Mouse (Mus musculus) erythroblast, adult 5-6 weeks (primary cell): ENCODE measurements around the gene Cdh16. TPM values are rescaled to one million over a fixed set of nuclear protein-coding genes. Genes with fewer than 3 reads are reported as not detected.

Source experiments
- ATAC-seq: replicated peaks from 2 replicates; pipeline ENCODE4 v1.8.0; 2016; ENCODE audit warnings: moderate number of reproducible peaks, mild to moderate bottlenecking, moderate TSS enrichment, inconsistent platforms; ENCODE audit not compliant: poor library complexity, low FRiP score, severe bottlenecking
- total RNA-seq, 2 experiments: library from RNA; stranded (forward) in 1 of 2; stranded (reverse) in 1 of 2; fragments of 150-400 nt in 1 of 2; fragments of 200-764, 138-1000 nt in 1 of 2; gene quantifications; 2 replicates each; pipeline versions ENCODE4 v1.2.3 to v1.2.4; 2015 to 2017; ENCODE audit warnings: low replicate concordance in 2 of 2

Gene Cdh16
- total RNA-seq, 2 experiments from 2014 or later: not detected

DNA sequence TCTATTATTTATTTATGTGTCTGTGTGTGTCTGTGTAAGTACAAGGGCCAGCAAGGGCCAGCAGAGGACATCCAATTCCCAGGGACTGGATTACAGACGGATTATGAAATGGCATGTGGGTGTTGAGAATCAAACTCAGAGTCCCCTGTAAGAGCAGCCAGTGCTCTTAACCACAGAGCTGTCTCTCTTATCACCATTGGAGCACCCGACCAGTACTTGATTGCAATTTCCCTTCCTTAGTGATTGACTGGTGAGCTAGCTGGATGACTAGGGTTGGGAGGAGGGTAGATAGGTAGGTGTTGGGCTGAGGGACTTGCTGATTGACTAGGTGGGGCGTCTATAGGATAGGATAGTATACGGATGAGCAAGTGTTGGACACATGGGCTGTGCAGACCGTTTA lies 3.4 kb downstream of the Cdh16 start:
- no peak for ATAC-seq

DNA sequence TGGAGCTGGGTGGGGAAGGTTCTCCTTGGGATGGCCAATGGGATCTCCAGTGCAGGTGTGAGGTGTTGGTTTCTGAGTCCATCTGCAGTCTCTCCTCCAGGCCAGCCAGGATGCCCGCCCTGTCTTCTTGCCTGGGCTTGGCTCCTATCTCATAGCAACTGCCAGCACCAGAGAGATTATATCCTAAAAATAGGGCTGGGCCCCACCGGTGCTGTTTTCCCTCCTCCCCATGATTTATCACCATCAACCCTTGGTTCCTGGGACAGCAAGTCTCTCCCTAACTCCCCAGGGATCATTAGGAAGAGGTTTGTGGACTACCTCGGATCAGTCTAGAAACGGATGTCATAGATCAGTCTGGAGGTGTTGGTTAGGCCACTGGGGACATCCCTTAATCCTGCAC lies 11.1 kb downstream of the Cdh16 start:
- ATAC-seq: no peak

DNA sequence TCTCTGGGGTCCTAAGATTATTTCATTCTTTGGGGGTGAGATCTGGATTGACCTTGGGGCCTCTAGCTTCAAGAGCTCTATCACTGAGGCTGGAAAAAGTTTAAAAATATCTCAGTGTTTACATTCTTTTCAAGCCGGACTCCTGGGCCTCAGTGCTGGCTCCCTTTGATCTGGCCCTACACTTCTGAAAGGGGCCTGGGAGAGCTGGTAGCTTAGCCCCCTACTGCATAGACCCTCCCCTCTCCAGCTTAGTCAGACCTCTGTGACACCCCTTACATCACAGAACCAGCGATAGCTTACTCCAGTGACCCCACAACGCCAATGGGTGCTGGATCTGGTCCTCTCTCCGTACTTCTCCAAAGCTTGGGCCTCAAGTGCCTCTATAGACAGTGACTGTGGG lies 12.6 kb downstream of the Cdh16 start:
- ATAC-seq: no peak

DNA sequence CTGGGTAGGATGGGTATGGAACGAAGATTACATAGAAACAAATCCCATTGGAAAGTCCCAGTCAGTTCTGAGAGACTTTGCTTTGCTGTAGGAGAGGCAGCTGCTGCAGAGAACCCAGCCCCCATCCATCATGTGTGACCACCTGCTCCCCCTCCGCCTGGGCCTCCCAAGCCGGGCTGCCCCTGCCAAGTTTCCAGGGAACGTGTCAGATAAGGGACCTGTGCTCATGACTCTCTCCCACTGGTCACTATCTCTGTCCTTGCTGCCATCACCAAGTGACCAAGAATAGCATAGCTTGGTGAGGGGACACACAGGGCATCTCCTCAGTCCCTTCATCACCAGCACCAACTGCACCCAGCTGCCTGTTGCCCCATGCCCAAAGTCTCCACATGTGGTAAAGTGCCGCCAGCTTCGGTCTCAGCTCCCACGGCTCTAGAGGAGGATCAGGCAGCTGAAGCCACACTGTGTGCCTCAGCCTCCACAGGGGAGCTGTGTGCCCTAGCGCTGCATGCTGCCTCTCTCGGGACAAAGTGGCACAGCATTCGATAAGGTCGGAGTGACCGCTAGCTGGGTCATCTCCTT lies 13.9 kb downstream of the Cdh16 start:
- no peak for ATAC-seq

DNA sequence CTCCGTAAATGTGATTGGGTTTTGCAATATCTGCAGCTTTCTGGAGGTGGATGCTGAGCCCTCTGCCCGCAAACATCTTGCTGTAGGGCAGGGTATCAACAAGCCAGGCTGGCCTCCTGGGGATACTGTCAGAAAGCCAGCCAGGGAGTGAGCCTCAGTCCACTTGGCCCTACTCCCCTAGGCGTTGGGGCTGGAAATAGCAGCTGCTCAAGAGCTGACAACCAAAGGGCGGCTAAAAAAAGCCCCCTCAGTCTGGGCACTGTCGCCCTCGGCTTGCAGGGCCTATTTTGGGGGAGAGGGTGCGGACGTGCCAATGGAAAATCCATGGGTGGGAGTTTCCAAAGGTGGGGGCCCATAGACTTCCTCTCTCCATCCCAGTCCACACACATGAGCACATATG lies 15.0 kb downstream of the Cdh16 start:
- no peak for ATAC-seq

DNA sequence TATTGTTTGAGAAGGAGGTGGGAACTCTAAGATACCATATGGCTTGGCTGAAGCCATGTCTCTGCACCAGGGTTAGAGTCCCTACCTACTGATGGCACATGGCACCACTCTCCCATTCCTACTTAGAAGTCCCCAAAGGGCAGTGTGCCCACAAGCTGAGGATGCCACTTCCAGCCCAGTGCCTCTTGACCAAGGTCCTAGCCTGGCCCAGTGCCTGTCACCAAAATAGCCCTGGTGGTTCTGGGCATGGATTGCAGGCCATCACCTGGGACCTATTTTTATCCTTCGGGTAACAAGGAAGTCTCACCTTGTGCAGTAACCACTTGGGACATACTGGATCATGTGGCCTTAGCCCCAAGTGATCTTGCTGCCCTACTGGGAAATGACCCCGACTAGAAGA lies 16.3 kb downstream of the Cdh16 start:
- no peak for ATAC-seq

DNA sequence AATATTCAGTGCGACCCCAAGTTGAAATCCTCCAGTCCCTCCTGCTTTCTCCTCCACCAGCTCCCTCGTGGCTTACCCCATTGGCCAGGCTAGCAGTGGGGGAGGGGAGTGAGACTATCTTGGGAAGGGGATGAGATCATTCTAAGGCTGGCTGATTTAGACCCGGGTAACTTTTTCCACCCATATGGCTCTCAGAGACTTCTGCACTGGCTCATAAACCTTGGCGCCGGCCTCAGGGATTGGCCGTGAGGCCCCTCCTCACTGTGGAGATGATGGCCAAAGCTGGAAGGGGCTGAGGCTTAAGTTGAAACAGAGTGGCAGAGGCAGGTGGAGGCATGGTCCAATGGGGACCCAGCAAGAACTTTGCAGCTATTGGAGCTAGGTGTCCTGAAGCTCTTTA lies 17.9 kb downstream of the Cdh16 start:
- ATAC-seq: no peak

DNA sequence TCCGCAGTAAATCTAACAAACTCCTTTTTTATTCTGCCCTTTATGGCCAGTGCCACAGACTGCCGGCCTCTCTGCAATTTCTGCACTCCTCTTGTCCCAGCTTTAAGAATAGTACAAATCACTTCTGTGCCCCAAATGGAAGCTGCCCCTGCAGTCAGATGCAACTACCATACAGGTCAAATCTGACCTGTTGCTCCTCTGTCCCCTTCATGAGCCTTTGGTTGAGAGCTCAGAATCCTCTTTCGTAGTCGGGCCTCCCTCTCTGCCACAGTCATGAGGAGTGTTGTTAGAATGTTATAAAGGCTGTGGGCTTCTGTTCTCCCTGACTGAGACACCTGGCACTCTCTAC lies 21.0 kb downstream of the Cdh16 start:
- ATAC-seq: no peak

DNA sequence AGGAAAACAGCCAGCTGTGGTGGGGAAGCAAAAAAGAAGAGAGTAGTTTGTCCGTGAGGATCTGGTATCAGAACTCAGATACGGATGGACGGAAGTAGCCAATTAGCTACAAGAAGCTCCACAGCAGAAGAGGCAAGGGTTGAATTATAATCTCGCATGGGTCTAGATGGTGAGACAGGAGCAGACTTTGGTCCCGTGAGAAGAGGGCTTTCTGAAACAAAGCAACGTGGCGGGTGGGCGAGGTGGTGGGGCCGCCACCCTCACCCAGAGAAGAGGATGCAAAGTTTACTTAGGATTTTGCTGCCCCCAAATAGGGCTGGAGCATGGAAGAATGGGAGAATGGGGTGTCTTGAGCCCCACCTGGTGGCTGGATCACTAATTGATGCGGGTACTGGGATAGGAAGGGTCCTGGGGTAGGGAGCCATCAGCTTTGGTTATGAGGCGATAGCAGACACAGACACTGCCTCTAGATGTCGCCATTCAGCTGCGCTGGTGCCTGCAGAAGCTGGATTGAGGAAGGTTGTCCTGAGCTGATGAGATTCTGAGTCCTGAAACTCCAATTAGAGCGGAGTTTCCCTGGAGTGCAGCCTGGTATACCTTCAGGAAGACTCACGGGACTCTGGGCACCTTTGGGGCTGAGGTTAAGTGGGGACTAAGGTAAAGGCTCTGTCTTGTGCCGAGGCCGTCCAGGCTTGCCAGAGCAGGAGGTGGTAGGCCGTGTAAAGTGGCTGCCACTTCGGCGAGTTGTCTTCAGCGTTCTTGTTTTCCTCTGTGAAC lies 21.5 kb downstream of the Cdh16 start:
- ATAC-seq: peak; percentile 86

DNA sequence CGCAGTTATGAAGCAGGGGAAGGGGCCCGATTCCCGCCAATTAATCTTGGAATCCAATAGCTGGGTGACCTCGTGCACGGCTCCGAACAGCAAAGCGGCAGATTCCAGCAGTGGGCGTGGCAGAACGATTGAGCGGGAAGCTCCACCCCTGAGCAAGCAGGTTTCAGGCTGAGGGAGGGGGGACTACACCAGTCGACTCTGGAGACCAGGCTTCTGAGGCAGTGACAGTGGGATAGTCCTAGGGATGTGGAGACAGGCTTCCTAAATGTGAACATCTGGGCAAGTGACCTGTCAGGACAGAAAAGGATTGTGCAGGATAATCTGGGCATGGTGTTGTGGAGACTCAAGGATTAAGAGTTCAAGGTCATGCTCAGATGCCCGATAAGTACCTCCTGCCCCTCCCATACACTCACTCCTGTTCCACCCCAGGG lies 22.2 kb downstream of the Cdh16 start:
- ATAC-seq: no peak

DNA sequence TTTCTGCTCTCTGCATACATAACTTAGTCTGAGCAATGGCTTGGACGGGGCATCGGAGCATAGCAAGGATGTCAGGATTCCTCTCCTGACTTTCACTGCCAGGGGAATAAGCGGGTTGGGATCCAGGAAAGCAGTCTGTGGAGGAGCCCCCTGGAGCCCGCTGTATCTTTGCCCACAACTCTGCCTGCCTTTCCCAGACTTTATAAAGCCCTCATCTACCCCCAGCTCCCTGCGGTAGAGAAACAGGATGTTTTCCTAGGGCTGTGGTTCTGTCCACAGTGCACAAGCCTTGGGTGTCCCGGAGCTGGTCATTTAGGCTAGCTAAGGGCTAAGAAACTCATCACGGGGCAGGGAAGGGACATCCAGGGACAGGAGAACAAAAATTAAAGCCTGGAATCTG lies 22.8 kb downstream of the Cdh16 start:
- ATAC-seq: no peak

DNA sequence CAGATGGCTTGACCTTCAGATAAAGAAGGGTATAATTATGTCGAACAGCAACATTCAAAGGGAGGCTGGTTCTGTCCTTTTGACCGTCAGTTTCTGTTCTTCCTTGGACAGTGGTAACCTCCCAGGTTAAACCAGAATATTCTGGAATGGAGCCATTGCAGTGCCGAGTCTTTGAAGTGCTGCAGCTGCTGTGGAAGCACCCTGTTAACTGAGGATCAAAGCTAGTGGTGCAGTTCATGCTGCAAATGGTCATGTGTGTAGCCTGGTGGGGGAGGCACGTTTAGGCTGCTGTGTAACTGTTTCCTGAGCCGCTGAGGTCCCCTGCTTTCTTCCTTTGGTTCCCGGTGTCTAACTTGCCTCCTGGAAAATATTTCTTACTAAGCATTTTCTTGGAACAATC lies 25.7 kb downstream of the Cdh16 start:
- ATAC-seq: no peak

DNA sequence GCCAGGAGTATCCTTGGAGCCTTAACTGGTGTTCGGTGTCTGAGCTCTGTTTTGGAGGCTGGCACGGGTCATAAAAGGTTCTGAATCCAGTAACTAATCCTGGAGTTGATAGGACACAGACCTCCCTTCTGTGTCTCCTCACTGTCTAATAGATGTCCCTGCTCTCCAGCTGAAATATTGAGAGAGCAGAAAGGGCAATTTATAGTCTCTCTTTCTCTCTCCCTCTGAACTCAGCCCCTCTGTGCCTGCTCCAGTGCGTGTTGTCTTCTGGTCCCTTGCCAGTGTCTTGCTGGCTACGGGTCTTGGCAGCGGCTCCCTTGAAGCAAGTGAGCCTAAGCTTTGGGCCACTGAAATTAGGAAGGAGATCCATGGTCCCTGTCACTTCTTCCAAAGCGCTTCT lies 26.5 kb downstream of the Cdh16 start:
- ATAC-seq: no peak

DNA sequence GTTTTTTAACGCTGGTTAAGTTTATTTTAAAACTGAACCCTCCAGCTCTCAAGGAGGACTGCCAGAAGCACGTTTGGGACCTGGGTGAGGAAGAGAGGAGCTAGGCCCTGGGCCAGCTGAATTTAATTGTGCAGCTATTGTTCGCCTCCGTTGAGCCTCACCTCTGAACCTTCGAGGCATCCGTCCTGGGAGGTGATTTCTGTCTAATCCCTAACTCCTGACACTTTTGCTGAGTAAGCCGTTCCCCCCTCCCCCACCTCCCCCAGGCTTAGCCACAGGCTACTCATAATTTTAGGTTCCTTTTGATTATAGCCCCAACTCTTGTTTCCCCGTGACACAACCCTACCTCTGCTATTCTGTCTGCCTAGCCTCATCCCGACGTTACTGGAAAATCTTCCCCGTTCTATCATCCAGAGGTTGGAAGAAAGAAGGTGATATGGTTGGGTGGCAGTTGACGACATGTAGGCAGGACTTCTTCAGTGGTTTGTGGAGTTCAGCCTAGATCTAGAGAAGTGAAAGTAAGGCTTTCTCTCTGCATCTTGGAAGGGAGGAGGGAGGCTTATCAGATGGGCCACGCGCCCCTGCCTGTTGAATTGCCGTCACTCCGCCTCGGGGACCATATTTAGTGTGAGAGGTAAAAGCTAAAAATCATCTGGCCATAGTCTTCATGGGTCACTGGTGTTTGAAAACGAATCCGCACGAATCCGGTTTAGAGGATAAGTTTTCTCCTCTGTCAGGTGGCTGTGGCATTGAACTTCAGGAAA lies 28.2 kb downstream of the Cdh16 start:
- peak; percentile 73 for ATAC-seq

DNA sequence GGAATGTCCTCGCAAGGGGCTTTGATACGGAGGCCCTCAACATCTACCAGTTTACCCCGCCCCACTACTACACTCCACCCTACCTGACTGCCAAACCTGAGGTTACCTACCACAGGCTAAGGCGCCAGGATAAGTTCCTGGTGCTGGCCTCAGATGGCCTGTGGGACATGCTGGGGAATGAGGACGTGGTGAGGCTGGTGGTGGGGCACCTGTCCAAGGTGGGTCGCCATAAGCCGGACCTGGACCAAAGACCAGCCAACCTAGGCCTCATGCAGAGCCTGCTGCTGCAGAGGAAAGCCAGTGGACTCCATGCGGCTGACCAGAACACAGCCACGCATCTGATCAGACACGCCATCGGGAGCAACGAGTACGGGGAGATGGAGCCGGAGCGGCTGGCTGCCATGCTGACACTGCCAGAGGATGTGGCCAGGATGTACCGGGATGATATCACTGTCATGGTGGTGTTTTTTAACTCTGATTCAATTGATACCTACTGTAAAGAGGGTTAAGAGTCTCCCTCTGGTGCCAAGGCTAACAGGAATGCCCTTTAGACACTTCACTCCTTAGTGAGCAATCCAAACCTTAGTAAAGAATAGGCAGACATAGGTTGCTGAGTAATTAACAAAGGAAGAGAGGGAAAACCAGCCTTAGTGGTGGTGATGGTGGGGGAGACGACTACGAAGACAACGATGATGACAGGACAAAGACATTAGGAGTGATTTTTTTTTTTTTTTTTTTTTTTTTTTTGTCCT lies 29.4 kb downstream of the Cdh16 start:
- no peak for ATAC-seq

DNA sequence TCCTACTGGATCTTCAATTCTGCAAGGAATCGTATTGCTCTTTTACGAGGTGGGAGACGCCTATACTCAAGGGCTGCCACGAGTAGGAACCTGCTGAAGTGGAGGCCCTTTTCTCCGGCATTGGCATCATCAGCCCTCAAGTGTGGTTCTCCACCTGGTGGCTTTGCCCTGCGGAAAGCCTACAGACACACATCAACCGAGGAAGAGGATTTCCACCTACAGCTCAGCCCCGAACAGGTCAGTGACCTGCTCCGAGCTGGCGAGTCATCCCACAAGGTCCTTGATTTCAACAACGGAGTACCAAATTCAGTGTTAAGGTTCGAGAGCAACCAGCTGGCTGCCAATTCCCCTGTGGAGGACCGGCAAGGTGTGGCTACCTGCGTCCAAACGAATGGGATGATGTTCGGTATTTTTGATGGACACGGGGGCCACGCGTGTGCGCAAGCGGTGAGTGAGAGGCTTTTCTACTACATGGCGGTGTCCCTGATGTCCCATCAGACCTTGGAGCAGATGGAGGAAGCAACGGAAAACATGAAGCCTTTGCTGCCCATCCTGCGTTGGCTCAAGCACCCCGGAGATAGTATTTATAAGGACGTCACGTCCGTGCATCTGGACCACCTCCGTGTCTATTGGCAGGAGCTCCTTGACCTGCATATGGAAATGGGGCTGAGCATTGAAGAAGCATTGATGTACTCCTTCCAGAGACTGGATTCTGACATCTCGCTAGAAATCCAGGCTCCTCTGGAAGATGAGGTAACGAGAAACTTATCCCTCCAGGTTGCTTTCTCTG lies 30.5 kb downstream of the Cdh16 start:
- ATAC-seq: no peak

DNA sequence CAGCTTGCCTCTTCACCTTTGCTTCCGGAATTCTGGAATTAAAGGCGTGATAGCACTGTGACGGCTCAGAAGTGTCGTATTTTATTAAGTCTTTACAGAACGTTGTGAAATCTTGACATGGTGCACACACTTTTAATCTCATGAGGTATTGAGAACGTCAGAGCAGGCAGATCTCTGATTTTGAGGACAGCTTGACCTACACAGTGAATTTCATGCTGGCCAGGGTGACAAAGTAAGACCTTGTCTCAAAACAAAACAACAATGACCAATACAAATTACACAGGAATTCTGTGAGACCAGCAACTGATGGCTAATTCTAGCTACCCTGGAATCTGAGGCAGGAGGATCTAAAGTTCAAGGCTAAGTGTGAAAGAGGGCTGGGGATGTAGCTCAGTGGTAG lies 31.6 kb downstream of the Cdh16 start:
- no peak for ATAC-seq

DNA sequence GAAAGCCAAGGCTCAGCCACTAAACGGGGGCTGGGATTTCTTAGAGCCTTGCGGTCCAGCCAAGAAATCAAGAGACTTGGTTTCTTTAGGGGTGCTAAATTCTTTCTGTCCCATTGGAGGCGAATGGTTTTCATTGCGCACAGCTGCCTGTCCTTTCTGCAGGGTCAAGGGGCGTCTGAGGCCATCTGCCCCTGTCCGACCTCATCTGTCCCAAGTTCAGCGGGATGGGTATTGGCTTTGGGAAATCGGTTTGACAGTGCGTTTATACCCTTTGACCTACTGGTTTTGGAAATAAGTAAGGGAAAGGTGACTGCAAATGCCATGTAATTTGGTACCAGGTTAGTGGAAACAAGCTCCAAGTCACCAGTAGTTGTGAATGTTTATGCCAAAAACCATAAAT lies 32.3 kb downstream of the Cdh16 start:
- ATAC-seq: no peak

DNA sequence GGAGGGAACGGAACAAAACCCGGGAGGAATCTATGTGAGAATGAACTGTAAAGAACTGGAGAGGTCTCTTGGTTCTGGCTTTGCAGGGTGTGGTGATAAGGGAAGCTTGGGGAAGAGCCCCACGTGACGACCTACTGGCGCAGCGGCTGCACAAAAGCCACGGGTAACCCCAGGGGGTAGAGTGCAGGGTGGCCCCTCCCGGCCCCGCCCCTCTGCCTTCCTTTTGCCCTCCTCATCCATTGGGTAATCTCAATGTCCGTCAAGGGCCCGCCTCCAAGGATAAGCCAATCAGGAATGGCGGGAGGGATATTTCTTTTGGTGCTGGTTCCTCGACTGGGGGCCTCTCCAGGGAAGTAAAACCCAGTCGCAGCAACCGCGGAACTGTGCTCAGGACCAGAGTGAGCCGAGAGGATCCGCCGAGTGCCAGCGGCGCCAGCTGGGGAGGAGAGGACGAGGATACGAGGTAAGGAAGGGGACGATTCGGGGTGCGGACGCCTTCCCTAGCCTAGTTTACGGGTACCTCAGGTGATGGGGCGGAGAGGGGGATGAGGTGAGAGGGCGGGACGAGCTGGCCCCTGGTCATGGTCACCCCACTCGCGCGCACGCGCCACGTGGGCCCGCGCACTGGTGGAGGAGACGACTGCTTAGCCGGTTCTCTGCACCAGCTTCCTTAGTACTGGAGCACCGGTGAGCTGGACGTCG lies 32.9 kb downstream of the Cdh16 start, which contains the start of gene Pdp2:
Pdp2 (plus strand) TSS at position 319 of the 702 bp plus-strand sequence.
- ATAC-seq: peak; percentile 93
